Mouse (Mus musculus): ENCODE data around the gene Igf2bp1.

Igf2bp1 gene

GRCm38 (mm10) chr11:96007516-96008235, 1.9 kb upstream of the Igf2bp1 start:
- in situ Hi-C loops (cut with MboI) = no loop called here

GRCm38 (mm10) chr11:96006852-96007515, 1.2 kb upstream of the Igf2bp1 start:
- in situ Hi-C loops (cut with MboI) = no loop called here

GRCm38 (mm10) chr11:96006367-96006851, 669 bp upstream of the Igf2bp1 start:
- in situ Hi-C loops (cut with MboI) = no loop called here

- in situ Hi-C loops (cut with MboI) = no loop called here
These were observed 842 bp downstream of the Igf2bp1 start for GRCm38 (mm10) chr11:96004793-96005402.

- in situ Hi-C loops (cut with MboI) = no loop called here
These were observed 1.6 kb downstream of the Igf2bp1 start for GRCm38 (mm10) chr11:96003969-96004792.

DNA sequence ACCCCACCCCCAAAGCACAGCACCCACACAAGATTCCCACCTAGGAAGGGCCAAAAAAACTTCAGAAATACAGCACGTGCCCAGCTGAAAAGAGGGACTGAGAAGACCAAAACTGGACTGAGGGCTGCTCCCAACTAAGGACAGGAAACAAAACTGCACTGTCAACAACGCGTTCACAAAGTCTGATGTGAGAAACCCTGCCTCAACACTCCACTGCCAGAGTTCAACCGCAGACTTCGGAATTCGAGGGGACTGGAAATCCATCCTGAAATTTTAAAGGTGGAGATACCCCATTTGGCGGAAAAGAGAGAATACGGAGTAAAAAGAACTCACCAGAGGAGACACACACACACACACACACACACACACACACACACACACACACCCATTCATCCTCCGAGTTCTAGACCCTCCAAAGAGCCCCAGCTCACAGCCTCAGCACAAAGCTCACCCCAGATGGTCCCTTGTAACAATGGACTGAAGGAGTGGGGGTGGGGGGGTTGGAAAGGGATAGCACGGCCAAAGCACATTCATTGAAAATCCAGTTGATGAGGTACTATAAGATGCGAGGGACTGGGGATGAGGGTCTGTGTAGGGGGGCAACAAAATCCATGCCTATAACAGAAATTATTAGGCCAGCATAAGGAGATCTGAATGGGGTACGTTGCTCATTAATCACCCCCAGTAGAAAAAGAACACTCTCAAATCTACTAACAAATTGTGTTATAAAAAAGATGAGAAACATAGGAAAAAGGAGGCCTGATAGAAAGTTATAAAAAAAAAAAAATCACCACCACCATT, 2.4 kb downstream of the Igf2bp1 start:
- in situ Hi-C loops (cut with MboI) = no loop called here

GRCm38 (mm10) chr11:95994151-95994550, 11.6 kb downstream of the Igf2bp1 start:
- in situ Hi-C loops (cut with MboI) = no loop called here

DNA sequence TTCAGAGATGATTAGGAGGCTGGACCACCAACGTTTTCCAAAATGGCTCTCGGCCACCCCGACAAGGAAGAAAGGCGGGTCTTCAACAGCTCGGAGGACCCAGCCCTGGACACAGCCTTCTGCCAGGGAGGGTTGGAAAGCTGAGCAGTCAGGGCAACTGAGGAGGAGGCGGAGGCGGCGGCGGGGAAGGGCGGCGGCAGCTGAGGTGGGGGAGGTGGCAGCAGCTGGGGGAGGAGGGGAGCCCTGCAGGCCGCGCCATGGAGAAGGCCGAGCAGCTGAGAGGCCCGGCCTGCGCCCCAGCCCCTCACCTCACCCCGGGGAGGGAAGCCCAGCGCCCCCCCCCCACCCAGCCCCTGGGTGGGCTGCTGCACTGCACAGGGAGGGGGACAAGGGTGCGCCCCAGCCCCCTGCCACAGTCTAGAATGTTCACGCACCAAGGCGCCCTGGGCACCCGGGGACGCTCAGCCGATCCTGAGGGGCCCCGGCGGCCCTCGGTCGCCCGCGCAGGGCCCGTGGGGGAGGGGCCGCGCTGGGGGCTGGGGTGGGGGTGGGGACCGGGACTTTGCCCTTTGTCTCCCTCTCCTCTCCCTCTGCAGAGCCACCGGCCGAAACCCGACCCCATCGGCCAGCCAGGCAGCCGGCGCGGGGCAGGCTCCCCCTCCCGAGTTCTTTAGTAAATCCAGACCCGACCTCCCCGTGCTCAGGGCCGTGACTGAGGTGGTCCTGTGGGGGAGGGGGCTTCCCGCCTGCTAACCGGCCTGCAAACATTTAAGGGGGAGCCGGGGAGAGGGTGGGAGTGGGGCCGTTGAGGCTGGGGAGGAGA, 14.6 kb downstream of the Igf2bp1 start:
- in situ Hi-C loops (cut with MboI) = no loop called here

GRCm38 (mm10) chr11:95990431-95990830, 15.3 kb downstream of the Igf2bp1 start:
- in situ Hi-C loops (cut with MboI) = no loop called here

DNA sequence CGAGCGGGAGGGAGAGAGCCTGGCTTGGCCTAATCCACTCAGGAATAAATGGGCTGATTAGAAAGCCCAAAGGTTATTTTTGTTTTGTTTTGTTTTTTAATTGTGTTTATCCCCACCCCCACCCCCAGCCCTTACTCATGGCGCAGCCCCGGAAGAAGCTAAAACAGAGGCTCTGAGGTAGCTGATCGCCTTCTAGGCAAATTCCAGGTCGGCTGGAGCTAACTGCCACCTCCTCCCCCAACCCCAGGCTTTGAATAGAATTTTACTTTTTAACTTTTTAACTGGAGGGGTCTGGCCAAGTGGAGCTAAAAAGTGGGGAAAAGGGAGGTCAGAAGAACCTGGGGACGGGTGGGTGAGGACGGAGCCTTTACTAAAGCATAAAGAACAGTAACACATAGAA, 15.9 kb downstream of the Igf2bp1 start:
- in situ Hi-C loops (cut with MboI) = no loop called here

DNA sequence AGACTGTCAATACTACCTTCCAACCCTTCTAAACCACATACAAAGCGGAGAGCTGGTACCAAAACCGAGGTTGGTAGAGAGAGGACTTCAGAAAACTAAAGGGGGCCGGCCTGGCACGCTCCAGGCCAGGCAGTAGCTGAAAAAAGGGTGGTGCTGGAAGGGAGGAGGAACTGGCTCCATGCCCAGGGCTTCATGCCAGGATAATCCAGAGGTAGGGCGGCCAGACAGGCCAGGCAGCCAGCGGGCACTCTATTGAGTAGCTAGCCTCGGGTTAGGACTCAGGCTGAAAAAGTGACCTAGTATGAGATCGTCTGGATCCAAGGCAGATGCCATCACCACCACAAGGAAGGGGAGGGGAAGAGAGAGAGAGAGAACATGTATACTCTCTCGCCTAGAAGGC, 17.2 kb downstream of the Igf2bp1 start:
- in situ Hi-C loops (cut with MboI) = no loop called here

GRCm38 (mm10) chr11:95987854-95988447, 17.8 kb downstream of the Igf2bp1 start:
- in situ Hi-C loops (cut with MboI) = no loop called here

DNA sequence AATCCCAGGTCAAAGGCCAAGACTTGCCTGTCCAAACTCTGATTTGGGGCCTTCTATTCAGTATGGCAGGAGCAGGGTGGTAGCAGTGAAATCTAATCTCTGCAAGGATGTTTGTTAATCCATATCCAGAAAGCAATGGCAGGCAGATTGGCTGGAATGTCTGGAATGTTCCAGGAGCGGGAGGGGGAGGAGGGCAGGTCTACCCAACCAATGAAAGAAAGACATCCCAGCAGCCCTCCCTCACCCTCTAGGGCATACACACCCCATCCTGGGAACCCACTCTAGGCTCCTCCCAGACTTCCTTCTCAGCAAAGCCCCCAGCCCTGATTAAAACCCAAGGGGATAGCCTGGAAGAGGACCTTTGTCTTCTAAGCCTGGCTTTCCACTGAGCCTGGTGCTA, 23.3 kb downstream of the Igf2bp1 start:
- in situ Hi-C loops (cut with MboI) = no loop called here

GRCm38 (mm10) chr11:95981804-95982203, 23.9 kb downstream of the Igf2bp1 start:
- in situ Hi-C loops (cut with MboI) = no loop called here

DNA sequence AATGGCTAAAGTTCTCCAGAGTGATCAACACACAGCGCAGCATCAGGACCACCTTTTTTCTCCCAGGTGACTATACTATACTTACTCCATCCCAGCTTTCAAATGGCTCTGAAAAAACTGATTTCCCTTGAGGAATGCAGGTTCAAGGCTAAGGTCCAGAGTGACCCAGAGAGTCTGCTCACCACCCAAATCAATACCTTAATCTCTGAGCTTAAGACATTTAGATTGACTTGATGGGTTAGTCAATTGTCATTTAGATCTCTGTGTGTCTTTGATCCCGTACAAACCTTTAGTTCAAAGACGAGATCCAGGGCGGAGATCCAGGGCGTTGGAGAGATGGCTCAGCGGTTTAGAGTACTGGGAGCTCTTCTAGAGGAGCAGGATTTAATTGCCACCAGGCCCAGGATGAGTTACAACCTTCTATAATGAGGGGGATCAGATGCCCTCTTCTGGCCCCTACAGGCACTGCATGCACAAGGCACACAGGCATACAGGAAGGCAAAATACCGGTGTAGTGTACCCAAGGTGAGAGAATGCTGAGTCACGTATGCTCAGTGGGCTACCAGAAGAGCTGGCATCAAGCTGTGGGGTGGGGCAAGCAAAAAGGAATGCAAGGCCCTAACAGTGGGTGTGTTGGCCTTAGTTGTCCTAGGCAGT, 24.9 kb downstream of the Igf2bp1 start:
- in situ Hi-C loops (cut with MboI) = no loop called here

GRCm38 (mm10) chr11:95978487-95978886, 27.3 kb downstream of the Igf2bp1 start:
- in situ Hi-C loops (cut with MboI) = no loop called here

DNA sequence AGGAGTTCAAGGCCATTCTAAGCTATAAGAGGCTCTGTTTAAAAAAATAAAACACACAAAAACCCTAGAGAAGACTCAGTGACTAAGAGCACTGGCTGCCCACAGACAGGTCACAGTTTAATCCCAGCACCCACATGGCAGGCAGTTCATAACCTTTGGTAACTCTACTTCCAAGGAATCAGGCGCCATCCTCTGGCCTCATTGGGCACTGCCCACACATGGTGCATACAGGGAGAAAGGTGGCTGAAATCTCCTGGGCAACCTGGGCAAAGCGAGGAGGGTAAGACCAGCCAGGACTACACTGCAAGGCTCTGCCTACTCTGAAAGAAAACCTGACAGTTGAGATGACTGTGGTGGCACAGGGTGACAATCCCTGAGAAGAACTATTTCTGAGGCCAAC, 29.4 kb downstream of the Igf2bp1 start:
- in situ Hi-C loops (cut with MboI) = no loop called here

GRCm38 (mm10) chr11:95975694-95976093, 30.0 kb downstream of the Igf2bp1 start:
- in situ Hi-C loops (cut with MboI) = no loop called here

DNA sequence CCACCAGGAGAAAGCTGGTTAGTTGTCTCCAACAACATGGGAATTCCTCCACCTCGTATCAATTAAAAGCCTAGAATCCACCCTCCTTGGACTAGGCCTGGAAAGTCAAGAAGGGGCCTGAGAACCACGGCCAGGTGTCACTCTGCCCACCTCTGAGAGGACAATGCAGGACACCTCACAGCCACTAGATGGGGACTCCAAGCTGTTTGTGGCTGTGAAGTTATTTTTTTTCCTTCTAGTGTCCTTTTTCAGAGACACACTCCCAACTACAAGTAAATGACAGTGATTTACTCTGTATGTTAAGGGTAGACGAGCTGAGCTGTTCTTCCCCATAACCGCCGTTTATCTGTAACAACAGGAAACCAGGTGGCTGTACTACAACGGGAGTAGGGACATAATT, 32.6 kb downstream of the Igf2bp1 start:
- in situ Hi-C loops (cut with MboI) = no loop called here

Data from mature B cell (primary cell).